Mouse (Mus musculus): ENCODE measurements around the gene Kcnj12.
A peak's percentile ranks its signal among the peaks of the same experiment; 100 is the strongest.

Gene Kcnj12

DNA sequence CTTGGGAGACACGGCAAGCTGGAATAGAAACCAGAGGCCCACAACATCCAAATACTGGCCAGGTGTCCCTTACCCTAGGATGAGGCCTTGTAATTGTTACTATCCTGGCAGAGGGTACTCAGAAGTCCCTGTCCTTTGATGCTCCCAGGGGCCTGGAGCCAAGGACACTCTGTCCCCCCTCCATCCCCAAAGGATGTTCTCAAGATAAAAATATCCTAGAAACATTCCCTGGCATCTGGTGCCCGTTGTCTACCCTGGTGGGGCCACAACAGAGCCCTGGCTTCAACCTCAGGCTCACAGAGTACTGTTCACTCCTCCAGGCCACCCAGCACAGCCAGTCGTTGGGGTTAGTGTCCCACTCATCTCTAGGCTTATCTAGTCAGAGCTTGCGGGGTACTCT, 38.3 kb downstream of the Kcnj12 start:
- no peak for DNase-seq

DNA sequence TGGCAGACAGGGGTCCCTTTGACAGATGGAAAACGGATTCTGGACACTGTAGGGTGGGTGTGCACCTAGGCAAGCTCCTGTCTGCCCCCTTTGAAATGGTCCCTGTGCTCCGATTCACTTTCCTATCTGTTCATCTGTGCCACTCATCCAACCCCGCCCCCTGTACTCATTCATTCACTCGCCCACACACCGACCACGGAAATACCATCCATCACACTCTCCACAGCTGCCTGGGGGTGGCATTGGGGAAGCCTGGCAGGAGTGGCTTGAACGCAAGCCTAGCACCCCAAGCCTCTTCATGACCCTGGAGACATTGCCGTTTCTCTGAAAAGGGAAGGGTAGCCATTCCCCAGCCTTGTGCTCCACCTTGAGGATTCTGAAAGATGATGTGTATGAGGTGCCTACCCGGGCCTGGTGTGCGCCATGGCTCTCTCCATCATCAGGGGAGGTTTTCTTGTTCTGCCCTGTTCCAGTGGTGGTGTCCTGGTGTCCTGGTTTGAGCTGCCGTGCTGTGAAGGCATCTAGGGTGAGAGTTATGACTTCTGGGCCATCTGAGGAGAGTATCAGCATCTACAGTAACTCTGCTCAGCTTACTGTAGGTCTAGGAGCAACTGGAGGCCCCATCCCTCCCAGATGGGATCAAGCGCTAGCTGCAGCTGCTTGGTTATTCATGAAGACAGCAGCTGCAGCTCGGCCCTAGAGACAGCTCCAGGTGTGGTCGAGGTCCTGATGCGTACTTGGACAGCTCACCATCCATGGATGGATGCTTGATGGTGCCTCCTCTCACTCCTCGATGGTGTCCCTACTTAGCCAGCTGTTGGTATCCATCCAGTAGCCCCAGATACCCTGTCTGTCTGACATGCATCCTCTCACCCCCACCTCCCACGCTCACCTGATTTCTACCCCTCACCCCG, 40.4 kb downstream of the Kcnj12 start:
- DNase-seq = no peak

- no peak for DNase-seq
Measured at GRCm38 (mm10) chr11:61063503-61063902, 41.1 kb downstream of the Kcnj12 start.

- DNase-seq = no peak
Measured at GRCm38 (mm10) chr11:61065620-61066019, 43.3 kb downstream of the Kcnj12 start.

- no peak for DNase-seq
Measured at GRCm38 (mm10) chr11:61067133-61067835, 44.9 kb downstream of the Kcnj12 start.

GRCm38 (mm10) chr11:61068866-61069265, 46.5 kb downstream of the Kcnj12 start:
- DNase-seq = no peak

DNA sequence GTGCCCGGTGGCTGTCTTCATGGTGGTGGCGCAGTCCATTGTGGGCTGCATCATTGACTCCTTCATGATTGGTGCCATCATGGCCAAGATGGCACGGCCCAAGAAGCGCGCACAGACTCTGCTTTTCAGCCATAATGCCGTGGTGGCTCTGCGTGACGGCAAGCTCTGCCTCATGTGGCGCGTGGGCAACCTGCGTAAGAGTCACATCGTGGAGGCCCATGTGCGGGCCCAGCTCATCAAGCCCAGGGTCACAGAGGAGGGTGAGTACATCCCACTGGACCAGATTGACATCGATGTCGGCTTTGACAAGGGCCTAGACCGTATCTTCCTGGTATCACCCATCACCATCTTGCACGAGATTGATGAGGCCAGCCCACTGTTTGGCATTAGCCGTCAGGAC, 47.3 kb downstream of the Kcnj12 start:
- no peak for DNase-seq

- no peak for DNase-seq
Measured at GRCm38 (mm10) chr11:61074646-61075317, 52.4 kb downstream of the Kcnj12 start.

DNA sequence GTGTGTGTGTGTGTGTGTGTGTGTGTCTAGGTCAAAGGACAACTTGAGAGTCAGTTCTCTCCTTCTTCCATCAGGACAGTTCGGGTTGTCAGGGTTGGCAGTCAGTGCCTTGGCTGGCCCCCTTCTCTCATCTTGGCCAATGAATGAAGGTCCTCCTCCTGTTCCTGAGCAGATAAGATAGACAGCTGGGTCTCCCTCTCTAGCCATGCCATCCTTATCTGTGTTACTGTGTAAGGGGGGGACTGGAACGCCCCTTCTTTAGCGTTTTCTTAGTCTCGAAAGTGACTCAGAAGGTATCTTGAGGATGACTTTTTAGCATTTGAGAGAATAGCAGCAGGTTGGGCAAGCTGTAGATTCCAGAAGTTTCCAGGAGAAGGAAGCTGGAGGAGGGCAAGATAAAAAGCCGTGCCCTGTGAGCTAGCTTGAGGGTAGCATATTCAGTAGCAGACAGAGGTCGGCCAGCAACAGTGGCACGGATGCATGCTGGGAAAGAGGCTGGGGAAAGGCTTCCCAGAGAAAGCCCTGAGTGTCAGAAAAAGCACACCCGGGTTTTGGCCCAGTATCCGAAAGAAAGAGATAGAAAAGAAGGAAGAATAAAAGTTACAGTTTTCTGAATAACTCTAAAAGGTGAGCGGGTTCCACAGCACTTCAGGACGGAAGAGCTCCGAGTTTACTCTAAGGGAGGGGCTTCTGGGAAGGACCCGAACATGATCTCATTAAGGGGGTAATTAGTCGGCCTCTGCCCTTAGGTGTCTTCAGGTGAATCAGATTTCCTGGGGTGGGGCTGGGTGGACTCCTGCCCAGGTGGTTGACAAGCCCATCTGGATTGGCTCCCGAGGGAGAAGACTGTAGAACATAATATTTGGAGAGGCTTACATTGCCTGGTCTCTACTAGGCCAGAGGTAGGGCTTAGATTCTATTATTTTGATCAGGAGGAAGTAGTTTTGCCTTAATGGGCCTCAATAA, 53.3 kb downstream of the Kcnj12 start:
- DNase-seq = no peak

- no peak for DNase-seq
Measured at GRCm38 (mm10) chr11:61081624-61082023, 59.3 kb downstream of the Kcnj12 start.

- no peak for DNase-seq
Measured at GRCm38 (mm10) chr11:61090195-61090594, 67.8 kb downstream of the Kcnj12 start.

GRCm38 (mm10) chr11:61091192-61091591, 68.8 kb downstream of the Kcnj12 start:
- DNase-seq = no peak

GRCm38 (mm10) chr11:61091642-61092262, 69.4 kb downstream of the Kcnj12 start:
- DNase-seq = peak; percentile 22 to 68

DNA sequence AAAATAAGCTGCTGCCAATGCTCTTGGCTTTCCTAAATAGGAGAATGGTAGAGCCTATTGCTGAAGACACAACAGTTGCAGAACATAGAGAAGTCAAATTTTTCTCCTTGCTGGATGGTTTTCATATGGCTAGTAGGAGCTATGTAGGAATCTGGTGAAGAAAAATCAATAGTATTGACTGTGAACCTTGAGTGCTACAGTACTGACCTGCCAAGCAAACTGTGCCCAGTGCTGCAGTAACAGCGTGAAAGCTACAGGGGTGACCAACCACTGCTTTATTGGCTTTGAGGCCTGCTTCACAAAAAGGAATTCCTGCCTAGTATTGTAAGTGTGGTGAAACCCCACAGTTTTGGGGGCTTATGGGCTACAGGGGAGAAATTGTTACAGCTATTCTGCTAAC, 75.7 kb downstream of the Kcnj12 start:
- DNase-seq = no peak

GRCm38 (mm10) chr11:61102397-61103339, 80.3 kb downstream of the Kcnj12 start:
- DNase-seq = no peak

DNA sequence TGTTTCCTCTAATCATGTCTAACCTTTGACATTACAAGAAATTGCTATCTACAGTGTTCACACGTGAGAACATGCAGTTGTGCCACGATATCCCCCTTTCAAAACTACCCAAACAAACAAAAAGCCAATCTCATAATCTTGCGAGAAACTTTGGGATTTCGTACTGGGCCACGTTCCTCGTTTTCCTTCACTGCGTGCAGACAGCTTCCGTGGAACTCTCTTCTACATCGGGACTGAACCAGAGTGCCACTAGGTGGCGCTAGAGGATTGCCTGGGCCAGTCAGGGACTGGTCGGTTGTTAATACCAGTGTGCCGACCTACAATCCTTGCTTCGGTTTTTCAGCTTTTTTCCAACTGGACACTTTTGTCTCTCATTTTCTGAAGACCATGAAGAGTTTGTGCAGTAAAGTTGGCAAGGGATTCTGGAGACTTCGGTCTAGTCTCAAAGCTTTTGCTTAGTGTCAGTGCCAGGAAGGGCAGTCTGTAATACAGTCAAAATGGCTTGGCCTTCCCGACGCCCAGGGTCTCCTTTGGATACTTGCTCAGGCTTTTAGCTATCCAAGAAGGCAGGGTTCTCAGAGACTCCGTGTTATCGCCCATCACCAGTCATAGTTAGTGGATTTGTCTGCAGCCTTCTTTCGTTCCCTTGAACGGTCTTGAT, 82.0 kb downstream of the Kcnj12 start:
- DNase-seq = peak; percentile 68 to 88

- peak; percentile 55 to 61 for DNase-seq
Measured at GRCm38 (mm10) chr11:61108911-61109361, 86.6 kb downstream of the Kcnj12 start.

DNA sequence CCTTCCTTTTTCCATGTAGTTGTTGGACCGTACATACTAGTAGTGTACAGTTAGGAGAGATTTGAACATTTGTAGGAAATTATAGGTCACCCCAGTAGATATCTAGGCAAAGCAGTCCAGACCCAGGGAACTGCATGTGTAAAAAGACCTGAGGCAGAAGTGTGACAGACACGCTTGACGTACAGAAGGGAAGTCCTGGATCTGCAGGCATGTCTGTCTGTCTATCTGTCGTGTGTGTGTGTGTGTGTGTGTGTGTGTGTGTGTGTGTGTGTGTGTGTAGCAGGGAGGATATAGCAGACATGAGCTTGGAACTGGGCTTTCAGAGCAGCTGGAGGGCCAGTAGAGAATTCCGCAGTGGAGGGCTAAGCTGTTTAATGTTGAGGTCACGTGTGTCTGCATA, 87.3 kb downstream of the Kcnj12 start:
- no peak for DNase-seq

DNA sequence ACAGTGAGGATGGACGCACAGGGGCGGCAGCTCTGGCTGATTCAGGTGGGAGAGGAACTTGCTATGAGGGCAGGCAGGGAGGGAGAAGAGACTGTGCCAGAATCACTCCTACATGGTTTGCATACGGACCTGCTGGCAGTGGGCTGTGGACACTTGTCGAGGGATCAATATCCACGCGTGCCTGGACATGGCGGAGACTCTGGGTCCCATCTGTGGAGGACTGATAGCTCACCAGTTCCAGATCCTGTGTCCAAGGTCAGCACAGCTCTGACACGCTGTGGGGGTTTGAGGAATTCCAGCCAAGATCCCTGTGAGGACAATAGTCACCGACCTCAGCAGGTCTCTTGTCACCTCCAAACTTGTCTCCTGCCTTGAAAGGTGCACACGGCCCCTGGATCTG, 87.7 kb downstream of the Kcnj12 start:
- no peak for DNase-seq

DNA sequence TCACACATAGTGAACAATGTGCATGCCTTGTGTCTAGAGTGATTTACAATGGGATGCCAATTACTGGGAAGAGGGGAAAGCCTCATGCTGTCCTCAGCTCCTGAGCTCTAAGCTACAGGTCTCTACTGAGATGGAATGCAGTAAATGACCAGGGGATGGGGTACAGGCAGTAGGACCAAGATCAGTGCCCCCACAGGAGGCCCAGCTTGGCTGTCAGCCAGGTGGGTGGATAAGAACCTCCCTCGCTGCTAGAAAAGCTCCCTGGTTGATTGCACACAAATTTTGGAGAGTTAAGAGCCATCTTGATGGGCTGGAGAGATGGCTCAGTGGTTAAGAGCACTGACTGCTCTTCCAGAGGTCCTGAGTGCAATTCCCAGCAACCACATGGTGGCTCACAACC, 88.6 kb downstream of the Kcnj12 start:
- DNase-seq = no peak
